Mouse (Mus musculus) forebrain, embryonic 11.5 days (tissue): ENCODE measurements at regions not wholly inside any gene's neighbourhood (a gene's known extent, or its start where the extent isn't known, plus 50 kb on each side); places are given as distances from the start of the nearest gene placed in this dataset.

Experiments
- ATAC-seq: fragments of 200-750 bp; cut with Nextera tagmentation; replicated peaks from 2 replicates; pipeline ENCODE4 v1.8.0; 2017; ENCODE audit warnings: moderate TSS enrichment; ENCODE audit not compliant: low FRiP score
- DNase-seq: peaks from one replicate; pipeline ENCODE4 v3.0.0-alpha.2; 2017; ENCODE audit warnings: low spot score
- H3K27ac ChIP-seq: fragments of 300-500 bp; sonication (generic); 2 replicates; pipeline ENCODE4 v1.5.1; 2014; ENCODE audit warnings: low read depth, low read length
- H3K27me3 ChIP-seq: fragments of 300-500 bp; sonication (generic); 2 replicates; pipeline ENCODE4 v1.6.1; 2014; ENCODE audit warnings: mild to moderate bottlenecking, low read length, mixed read lengths; ENCODE audit not compliant: control insufficient read depth, insufficient read depth
- H3K36me3 ChIP-seq: fragments of 300-500 bp; sonication (generic); 2 replicates; pipeline ENCODE4 v1.6.1; 2014; ENCODE audit warnings: mild to moderate bottlenecking, low read length, moderate library complexity, mixed read lengths; ENCODE audit not compliant: control insufficient read depth, insufficient read depth
- H3K4me1 ChIP-seq: fragments of 300-500 bp; sonication (generic); replicated peaks from 2 replicates; pipeline ENCODE4 v1.6.1; 2014; ENCODE audit warnings: low read length, mixed read lengths; ENCODE audit not compliant: control insufficient read depth, insufficient read depth
- H3K4me2 ChIP-seq: fragments of 300-500 bp; sonication (generic); 2 replicates; pipeline ENCODE4 v1.6.1; 2014; ENCODE audit warnings: low read depth, mild to moderate bottlenecking, low read length, moderate library complexity, mixed read lengths; ENCODE audit not compliant: severe bottlenecking
- H3K4me3 ChIP-seq: fragments of 300-500 bp; sonication (generic); 2 replicates; pipeline ENCODE4 v1.5.1; 2014; ENCODE audit warnings: low read depth, low read length
- H3K9ac ChIP-seq: fragments of 300-500 bp; sonication (generic); 2 replicates; pipeline ENCODE4 v1.6.1; 2014; ENCODE audit warnings: low read length
- H3K9me3 ChIP-seq: fragments of 300-500 bp; sonication (generic); 2 replicates; pipeline ENCODE4 v1.6.1; 2016; ENCODE audit warnings: low read length, mixed read lengths; ENCODE audit not compliant: control insufficient read depth
- WGBS: fragments of 180-500 bp; shearing (Covaris S2); extraction: QIAGEN DNeasy Blood & Tissue Kit; methylation state at CpG from one replicate; pipeline ENCODE4 v1.1.7; 2014; 5-methylcytosine and 5-hydroxymethylcytosine counted together

- Histone ChIP-seq H3K9me3 (no peaks in the 10 kb centered on the region), H3K4me3 (no peak overlapping the region), H3K27ac (no peak overlapping the region), H3K27me3 (no peaks in the 10 kb centered on the region), H3K9ac (no peak overlapping the region), H3K4me1 (peaks cover 2% of the 10 kb centered on the region; the same call in 1 of the 2 replicates), H3K4me2 (no peak overlapping the region), H3K36me3 (no peaks in the 10 kb centered on the region)
- peak; percentile 11 for DNase-seq
- WGBS, result 96% methylated on average over 2 of the region's 2 CpGs
- no peak for ATAC-seq
Observed at GRCm38 (mm10) chr12:117449080-117449479, 67.2 kb upstream of the Rapgef5 start.

DNA sequence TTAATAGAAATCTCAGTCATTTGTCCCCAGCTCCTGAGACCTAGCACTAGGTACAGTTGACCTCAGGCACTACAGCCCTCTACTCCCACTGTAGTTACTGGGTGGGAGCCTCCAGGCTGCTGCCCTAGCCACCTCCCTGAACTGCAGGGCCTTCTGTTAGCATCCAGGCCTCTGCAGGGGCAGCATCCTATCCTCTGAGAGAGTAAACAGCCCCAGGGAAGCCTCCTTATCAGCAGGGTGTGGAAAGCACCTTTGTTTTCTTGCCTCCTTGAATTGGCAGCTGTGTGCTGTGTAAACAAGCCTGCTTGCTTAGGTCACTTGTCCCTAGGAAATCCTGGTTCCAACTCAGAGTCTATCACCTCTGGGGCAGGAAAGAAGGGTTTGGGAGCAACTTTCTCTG is 66.2 kb upstream of the Rapgef5 start:
- ATAC-seq (no peak), DNase-seq (peak; percentile 29)
- Histone ChIP-seq H3K27me3 (no peaks in the 10 kb centered on the region), H3K9me3 (no peaks in the 10 kb centered on the region), H3K9ac (no peak overlapping the region), H3K36me3 (no peaks in the 10 kb centered on the region), H3K4me1 (peaks cover 2% of the 10 kb centered on the region; the same call in 1 of the 2 replicates), H3K27ac (no peak overlapping the region), H3K4me2 (no peak overlapping the region), H3K4me3 (no peak overlapping the region)

DNA sequence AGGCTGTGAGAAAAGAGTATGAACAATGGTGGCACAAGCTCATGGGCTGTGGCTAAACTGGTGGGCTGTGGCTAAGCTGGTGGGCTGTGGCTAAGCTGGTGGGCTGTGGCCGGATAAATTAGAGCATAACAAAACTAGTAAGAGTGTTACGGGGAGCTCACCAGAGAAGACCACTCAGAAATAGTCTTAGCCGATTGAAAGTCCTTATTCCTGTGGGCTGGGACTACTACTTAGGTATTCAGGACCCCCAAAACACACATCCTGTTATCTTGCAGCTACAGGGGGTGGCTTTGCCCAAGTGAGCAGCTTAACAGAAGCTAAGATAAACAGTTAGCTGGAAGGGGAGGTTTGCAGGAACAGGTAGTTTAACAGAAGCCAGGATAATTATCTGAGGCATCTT is 65.4 kb upstream of the Rapgef5 start:
- Histone ChIP-seq H3K27me3 (no peaks in the 10 kb centered on the region), H3K9me3 (no peaks in the 10 kb centered on the region), H3K9ac (no peak overlapping the region), H3K4me2 (no peak overlapping the region), H3K36me3 (no peaks in the 10 kb centered on the region), H3K4me3 (no peak overlapping the region), H3K27ac (no peak overlapping the region), H3K4me1 (peaks cover 2% of the 10 kb centered on the region; the same call in 1 of the 2 replicates)
- no peak for ATAC-seq
- DNase-seq, result peak; percentile 17
- WGBS, result 73% methylated on average over 3 of the region's 3 CpGs

DNA sequence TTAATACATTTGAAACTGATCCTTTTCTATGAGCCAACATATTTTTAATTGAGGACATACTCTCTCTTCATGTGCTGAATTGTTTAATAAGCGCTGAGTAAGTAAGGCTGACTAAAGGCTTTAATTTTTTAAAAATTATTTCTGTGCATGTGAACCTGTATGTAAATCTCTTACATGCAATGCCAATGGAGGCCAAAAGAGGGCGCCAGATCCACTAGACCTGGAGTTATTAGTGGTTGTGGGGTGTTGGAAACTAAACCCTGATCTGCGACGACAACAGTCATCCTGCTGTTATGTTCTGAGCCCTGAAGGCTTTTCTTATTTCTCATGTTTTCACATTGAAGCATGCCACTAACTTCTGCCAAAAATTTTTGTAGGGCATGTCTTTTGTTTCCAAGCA is 64.8 kb upstream of the Rapgef5 start:
- Histone ChIP-seq H3K27ac (no peak overlapping the region), H3K9me3 (no peaks in the 10 kb centered on the region), H3K9ac (no peak overlapping the region), H3K4me1 (peaks cover 2% of the 10 kb centered on the region; the same call in 1 of the 2 replicates), H3K36me3 (no peaks in the 10 kb centered on the region), H3K27me3 (no peaks in the 10 kb centered on the region), H3K4me3 (no peak overlapping the region), H3K4me2 (no peak overlapping the region)
- peak; percentile 47 for DNase-seq
- WGBS, result 59% methylated on average over 4 of the region's 4 CpGs
- ATAC-seq, result no peak

DNA sequence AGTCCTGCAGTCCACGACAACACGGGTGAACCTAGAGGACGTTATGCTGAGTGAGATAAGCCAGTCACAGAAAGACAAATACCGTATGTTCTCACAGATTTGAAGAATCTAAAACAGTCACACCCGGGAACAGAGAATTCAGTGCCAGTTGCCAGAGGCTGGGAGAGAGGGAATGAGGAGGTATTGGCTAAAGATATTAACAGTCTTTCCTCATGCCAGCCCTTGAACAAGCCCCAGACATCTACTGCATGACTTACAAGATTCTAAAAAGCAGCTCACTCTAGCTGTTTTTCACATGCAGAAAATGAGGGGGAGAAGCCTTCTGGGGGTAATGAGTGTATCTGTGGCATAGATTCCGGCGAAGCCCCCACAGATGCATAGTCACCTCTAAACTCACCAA is 60.5 kb upstream of the Rapgef5 start:
- Histone ChIP-seq H3K9ac (no peak overlapping the region), H3K9me3 (no peaks in the 10 kb centered on the region), H3K27ac (no peak overlapping the region), H3K27me3 (no peaks in the 10 kb centered on the region), H3K36me3 (no peaks in the 10 kb centered on the region), H3K4me2 (no peak overlapping the region), H3K4me3 (no peak overlapping the region), H3K4me1 (no peaks in the 10 kb centered on the region)
- DNase-seq (peak; percentile 18), ATAC-seq (no peak)
- 82% methylated on average over 7 of the region's 7 CpGs for WGBS

GRCm38 (mm10) chr12:117458132-117459070 is 57.9 kb upstream of the Rapgef5 start:
- Histone ChIP-seq H3K9ac (no peak overlapping the region), H3K27ac (no peak overlapping the region), H3K4me3 (no peak overlapping the region), H3K4me2 (no peak overlapping the region), H3K36me3 (no peaks in the 10 kb centered on the region), H3K4me1 (no peaks in the 10 kb centered on the region), H3K9me3 (no peaks in the 10 kb centered on the region), H3K27me3 (no peaks in the 10 kb centered on the region)
- no peak for ATAC-seq
- WGBS, result 69% methylated on average over 9 of the region's 9 CpGs
- DNase-seq, result peak; percentile 49

- Histone ChIP-seq H3K4me3 (no peak overlapping the region), H3K27ac (no peak overlapping the region), H3K36me3 (no peaks in the 10 kb centered on the region), H3K9ac (no peak overlapping the region), H3K27me3 (no peaks in the 10 kb centered on the region), H3K9me3 (no peaks in the 10 kb centered on the region), H3K4me1 (no peaks in the 10 kb centered on the region), H3K4me2 (no peak overlapping the region)
- 89% methylated on average over 4 of the region's 4 CpGs for WGBS
- ATAC-seq, result no peak
- DNase-seq, result peak; percentile 17
Observed at GRCm38 (mm10) chr12:117459541-117459940, 56.7 kb upstream of the Rapgef5 start.

DNA sequence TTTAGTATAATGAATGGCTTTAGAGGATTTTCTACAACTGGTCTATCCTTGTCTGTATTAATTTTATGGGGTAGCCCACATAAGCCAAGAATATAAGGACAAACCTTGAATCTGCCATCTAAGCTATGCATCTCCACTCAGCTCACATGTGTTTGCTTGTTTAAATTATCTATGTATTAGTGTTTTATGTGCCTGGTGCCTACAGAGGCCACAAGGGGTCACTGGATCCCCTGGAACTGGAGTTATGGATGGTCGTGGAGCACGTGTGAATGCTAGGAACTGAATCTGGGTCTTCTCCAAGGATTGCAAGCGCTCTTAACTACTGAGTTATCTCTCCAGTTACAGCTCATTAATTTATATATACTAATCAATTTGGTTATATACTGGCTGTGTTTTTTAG is 51.1 kb upstream of the Rapgef5 start:
- no peak overlapping the region for H3K9ac ChIP-seq
- WGBS, result 80% methylated on average over 3 of the region's 3 CpGs
- H3K27me3 ChIP-seq, result no peaks in the 10 kb centered on the region
- no peaks in the 10 kb centered on the region for H3K36me3 ChIP-seq
- H3K4me3 ChIP-seq, result no peak overlapping the region
- no peak overlapping the region for H3K27ac ChIP-seq
- H3K9me3 ChIP-seq, result no peaks in the 10 kb centered on the region
- ATAC-seq (no peak), DNase-seq (peak; percentile 36)
- H3K4me1 ChIP-seq, result no peaks in the 10 kb centered on the region
- H3K4me2 ChIP-seq, result no peak overlapping the region

DNA sequence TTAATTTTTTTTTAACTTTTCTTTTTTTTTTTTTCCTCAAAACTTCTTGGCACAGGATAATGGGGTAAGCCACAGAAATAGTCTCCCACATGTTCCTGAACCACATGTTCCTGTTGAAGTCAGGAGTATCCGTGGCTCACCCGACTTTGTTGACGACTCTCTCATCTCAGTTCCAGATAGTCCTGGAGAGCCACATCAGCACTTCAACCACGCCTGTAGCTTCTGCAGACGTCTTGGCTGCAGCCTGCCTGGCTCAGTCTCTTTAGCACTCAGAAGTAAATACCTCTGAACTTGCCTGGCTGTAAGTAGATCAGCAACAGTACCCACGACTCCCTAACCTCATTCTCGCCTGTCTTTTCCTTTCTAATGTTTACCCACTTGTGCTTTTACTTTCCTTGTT is 50.3 kb upstream of the Rapgef5 start:
- DNase-seq (peak; percentile 25), ATAC-seq (no peak)
- Histone ChIP-seq H3K27ac (no peak overlapping the region), H3K4me2 (no peak overlapping the region), H3K36me3 (no peaks in the 10 kb centered on the region), H3K9ac (no peak overlapping the region), H3K4me1 (no peaks in the 10 kb centered on the region), H3K9me3 (no peaks in the 10 kb centered on the region), H3K4me3 (no peak overlapping the region), H3K27me3 (no peaks in the 10 kb centered on the region)
- WGBS, result 72% methylated on average over 7 of the region's 7 CpGs
